Mouse (Mus musculus) midbrain, embryonic 11.5 days (tissue): Measurements from ENCODE around the gene Acp6. TPM values are rescaled to one million over a fixed set of nuclear protein-coding genes. Genes with fewer than 3 reads are reported as not detected.
A peak's percentile ranks its signal among the peaks of the same experiment; 100 is the strongest.

Source experiments
- ATAC-seq: fragments of 200-750 bp; cut with Nextera tagmentation; 2 replicates; pipeline ENCODE4 v1.8.0; 2017; ENCODE audit warnings: moderate TSS enrichment, moderate library complexity; ENCODE audit not compliant: low FRiP score
- DNase-seq: peaks from one replicate; pipeline ENCODE4 v3.0.0; 2015; ENCODE audit warnings: low spot score; ENCODE audit errors: missing footprints
- H3K27ac ChIP-seq: fragments of 300-500 bp; sonication (generic); 2 replicates; pipeline ENCODE4 v1.5.1; 2014; ENCODE audit warnings: low read depth, low read length
- H3K27me3 ChIP-seq: fragments of 300-500 bp; sonication (generic); 2 replicates; pipeline ENCODE4 v1.6.1; 2014; ENCODE audit warnings: mild to moderate bottlenecking, low read length, moderate library complexity, mixed read lengths; ENCODE audit not compliant: control insufficient read depth, insufficient read depth
- H3K36me3 ChIP-seq: fragments of 300-500 bp; sonication (generic); 2 replicates; pipeline ENCODE4 v1.6.1; 2014; ENCODE audit warnings: mild to moderate bottlenecking, low read length, moderate library complexity, mixed read lengths; ENCODE audit not compliant: control insufficient read depth, insufficient read depth
- H3K4me1 ChIP-seq: fragments of 300-500 bp; sonication (generic); 2 replicates; pipeline ENCODE4 v1.6.1; 2014; ENCODE audit warnings: low read length; ENCODE audit not compliant: control insufficient read depth, insufficient read depth
- H3K4me2 ChIP-seq: fragments of 300-500 bp; sonication (generic); 2 replicates; pipeline ENCODE4 v1.6.1; 2014; ENCODE audit warnings: mild to moderate bottlenecking, moderate library complexity
- H3K4me3 ChIP-seq: fragments of 300-500 bp; sonication (generic); 2 replicates; pipeline ENCODE4 v1.5.1; 2014; ENCODE audit warnings: low read depth, low read length
- H3K9ac ChIP-seq: fragments of 300-500 bp; sonication (generic); 2 replicates; pipeline ENCODE4 v1.6.1; 2014; ENCODE audit warnings: low read length
- H3K9me3 ChIP-seq: fragments of 300-500 bp; sonication (generic); 2 replicates; pipeline ENCODE4 v1.6.1; 2016; ENCODE audit warnings: low read length; ENCODE audit not compliant: control insufficient read depth
- WGBS: fragments of 180-500 bp; shearing (Covaris S2); extraction: QIAGEN DNeasy Blood & Tissue Kit; methylation state at CpG from one replicate; pipeline ENCODE4 v1.1.7; 2014; 5-methylcytosine and 5-hydroxymethylcytosine counted together
- polyA plus RNA-seq: library from polyadenylated mRNA; unstranded; fragments of >200 nt; fragmentation: Nextera tagmentation; extraction: Ambion mirVana; gene quantifications from 2 replicates; pipeline ENCODE4 v1.2.1, GENCODE M21; 2014

Acp6 gene
- polyA plus RNA-seq, 1 experiment from 2014 or later = 27.7 TPM

GRCm38 (mm10) chr3:97206521-97206920, 47.9 kb downstream of the Acp6 start:
- Histone ChIP-seq H3K4me2 (no peak overlapping the region), H3K27me3 (no peaks in the 10 kb centered on the region), H3K4me3 (no peak overlapping the region), H3K9ac (no peak overlapping the region), H3K9me3 (no peaks in the 10 kb centered on the region), H3K27ac (no peak overlapping the region), H3K4me1 (no peaks in the 10 kb centered on the region), H3K36me3 (peaks cover 43% of the 10 kb centered on the region)
- no peak for ATAC-seq
- no peak for DNase-seq
- 87% methylated on average over 3 of the region's 3 CpGs for WGBS

- no peak overlapping the region for H3K9ac ChIP-seq
- no peaks in the 10 kb centered on the region for H3K4me1 ChIP-seq
- no peak overlapping the region for H3K27ac ChIP-seq
- 93% methylated on average over 9 of the region's 9 CpGs for WGBS
- no peak overlapping the region for H3K4me3 ChIP-seq
- H3K9me3 ChIP-seq = no peaks in the 10 kb centered on the region
- ATAC-seq (no peak), DNase-seq (no peak)
- peaks cover 57% of the 10 kb centered on the region for H3K36me3 ChIP-seq
- no peaks in the 10 kb centered on the region for H3K27me3 ChIP-seq
- no peak overlapping the region for H3K4me2 ChIP-seq
These were observed 50.8 kb downstream of the Acp6 start for GRCm38 (mm10) chr3:97209351-97209750.

- Histone ChIP-seq H3K4me3 (no peak overlapping the region), H3K9me3 (no peaks in the 10 kb centered on the region), H3K27ac (no peak overlapping the region), H3K9ac (no peak overlapping the region), H3K36me3 (peaks cover 60% of the 10 kb centered on the region), H3K4me2 (no peak overlapping the region), H3K27me3 (no peaks in the 10 kb centered on the region), H3K4me1 (no peaks in the 10 kb centered on the region)
- DNase-seq (no peak), ATAC-seq (no peak)
- 89% methylated on average over 5 of the region's 5 CpGs for WGBS
These were observed 52.6 kb downstream of the Acp6 start for GRCm38 (mm10) chr3:97211177-97211576.

GRCm38 (mm10) chr3:97213871-97214270, 55.3 kb downstream of the Acp6 start:
- Histone ChIP-seq H3K4me2 (no peak overlapping the region), H3K27me3 (no peaks in the 10 kb centered on the region), H3K4me3 (no peak overlapping the region), H3K4me1 (no peaks in the 10 kb centered on the region), H3K9me3 (no peaks in the 10 kb centered on the region), H3K27ac (no peak overlapping the region), H3K36me3 (peaks cover 53% of the 10 kb centered on the region), H3K9ac (no peak overlapping the region)
- ATAC-seq = no peak
- 95% methylated on average over 10 of the region's 10 CpGs for WGBS
- peak; percentile 31 for DNase-seq

- Histone ChIP-seq H3K27ac (no peak overlapping the region), H3K4me2 (no peak overlapping the region), H3K4me1 (no peaks in the 10 kb centered on the region), H3K9ac (no peak overlapping the region), H3K27me3 (no peaks in the 10 kb centered on the region), H3K36me3 (peaks cover 53% of the 10 kb centered on the region), H3K9me3 (no peaks in the 10 kb centered on the region), H3K4me3 (no peak overlapping the region)
- DNase-seq (peak; percentile 69), ATAC-seq (no peak)
- 84% methylated on average over 1 of the region's 1 CpGs for WGBS
These were observed 55.9 kb downstream of the Acp6 start for GRCm38 (mm10) chr3:97214439-97214838.

GRCm38 (mm10) chr3:97215526-97215925, 56.9 kb downstream of the Acp6 start:
- H3K4me2 ChIP-seq = no peak overlapping the region
- peaks cover 47% of the 10 kb centered on the region for H3K36me3 ChIP-seq
- no peak for DNase-seq
- H3K9me3 ChIP-seq = no peaks in the 10 kb centered on the region
- no peak overlapping the region for H3K4me3 ChIP-seq
- no peak overlapping the region for H3K9ac ChIP-seq
- no peak overlapping the region for H3K27ac ChIP-seq
- no peak for ATAC-seq
- 71% methylated on average over 3 of the region's 3 CpGs for WGBS
- no peaks in the 10 kb centered on the region for H3K4me1 ChIP-seq
- no peaks in the 10 kb centered on the region for H3K27me3 ChIP-seq

GRCm38 (mm10) chr3:97223261-97223660, 64.7 kb downstream of the Acp6 start:
- peak; percentile 12 for DNase-seq
- 84% methylated on average over 9 of the region's 9 CpGs for WGBS
- peaks cover 9% of the 10 kb centered on the region for H3K36me3 ChIP-seq

GRCm38 (mm10) chr3:97225231-97225630, 66.7 kb downstream of the Acp6 start:
- H3K4me3 ChIP-seq = no peak overlapping the region
- H3K27ac ChIP-seq = no peak overlapping the region
- H3K4me2 ChIP-seq = no peak overlapping the region
- ATAC-seq (no peak), DNase-seq (peak; percentile 61)
- no peaks in the 10 kb centered on the region for H3K9me3 ChIP-seq
- H3K36me3 ChIP-seq = peaks cover 2% of the 10 kb centered on the region; the same call in 1 of the 2 replicates
- 80% methylated on average over 5 of the region's 5 CpGs for WGBS
- H3K9ac ChIP-seq = no peak overlapping the region
- H3K27me3 ChIP-seq = no peaks in the 10 kb centered on the region
- H3K4me1 ChIP-seq = peaks cover 23% of the 10 kb centered on the region

More at GRCm38 (mm10) chr3:97223261-97223660, 64.7 kb downstream of the Acp6 start:
- Histone ChIP-seq H3K27ac (no peak overlapping the region), H3K9me3 (no peaks in the 10 kb centered on the region), H3K9ac (no peak overlapping the region), H3K4me1 (peaks cover 17% of the 10 kb centered on the region), H3K27me3 (no peaks in the 10 kb centered on the region), H3K4me3 (no peak overlapping the region), H3K4me2 (no peak overlapping the region)
- ATAC-seq = no peak

GRCm38 (mm10) chr3:97226719-97227118, 68.1 kb downstream of the Acp6 start:
- Histone ChIP-seq H3K4me1 (peaks cover 23% of the 10 kb centered on the region), H3K4me2 (peak overlapping the region; percentile 78), H3K27me3 (no peaks in the 10 kb centered on the region), H3K4me3 (peak overlapping the region; percentile 80), H3K27ac (peak overlapping the region; percentile 90), H3K9ac (peak overlapping the region; percentile 87), H3K9me3 (no peaks in the 10 kb centered on the region; the same call in 1 of the 2 replicates), H3K36me3 (no peaks in the 10 kb centered on the region; the same call in 1 of the 2 replicates)
- ATAC-seq (peak; percentile 6), DNase-seq (peak; percentile 95)
- under 1% methylated on average over 17 of the region's 18 CpGs for WGBS
